Mouse (Mus musculus) monocyte, adult 5-6 weeks (primary cell): ENCODE data around the gene Ncor2. TPM values are rescaled to one million over a fixed set of nuclear protein-coding genes. Genes with fewer than 3 reads are reported as not detected.

Experiments
- ATAC-seq: fragments of 153-309, 156-312 bp; replicated peaks from 2 replicates; pipeline ENCODE4 v1.8.0; 2017; ENCODE audit warnings: mild to moderate bottlenecking; ENCODE audit not compliant: low TSS enrichment, insufficient number of reproducible peaks, severe bottlenecking, poor library complexity, low FRiP score
- total RNA-seq: library from RNA; stranded (forward); fragments of 200-1000, 200-491, 200-594 nt; gene quantifications from 3 replicates; pipeline ENCODE4 v1.2.3, GENCODE M21; 2017

Gene Ncor2
- total RNA-seq, 1 experiment from 2014 or later = 14.4 TPM

DNA sequence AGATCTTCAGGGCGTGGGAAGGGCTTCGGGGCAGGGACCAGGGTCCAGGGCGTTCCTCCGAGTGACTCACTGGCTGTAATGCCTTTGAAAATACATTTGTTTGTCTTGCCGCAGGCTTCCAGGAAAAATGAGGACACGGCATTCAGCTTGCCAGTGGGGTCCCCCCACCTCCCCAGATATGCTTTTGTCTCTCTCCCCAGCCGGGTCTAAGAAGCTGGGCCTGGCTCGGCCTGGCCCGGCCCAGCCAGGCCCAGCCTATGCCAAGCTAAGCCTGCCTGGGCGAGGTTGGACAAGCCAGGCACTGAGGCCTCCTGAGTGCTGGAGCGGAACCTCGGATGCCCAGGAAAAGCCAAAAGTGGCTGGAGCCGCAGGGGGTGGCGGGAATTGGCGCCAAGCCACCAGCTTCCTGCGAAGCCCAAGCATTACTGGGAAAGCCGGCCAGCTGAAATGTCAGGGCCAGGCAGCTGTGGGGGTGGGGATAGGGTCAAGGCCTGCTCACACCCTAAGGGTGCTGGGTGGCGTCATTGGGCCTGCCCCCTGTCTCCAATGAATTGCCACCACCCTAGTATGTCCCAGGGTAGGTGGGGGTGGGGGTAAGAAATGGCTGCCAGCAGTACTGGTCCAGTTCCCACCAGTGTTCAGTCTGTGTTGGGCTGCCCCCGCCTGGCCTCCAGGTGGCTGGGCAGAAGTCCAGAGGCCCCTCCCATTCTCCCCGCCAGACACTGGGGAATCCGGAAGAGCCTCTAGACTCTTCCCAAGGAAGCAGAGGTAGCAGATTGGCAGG lies 97.5 kb downstream of the Ncor2 start:
- no peak for ATAC-seq

DNA sequence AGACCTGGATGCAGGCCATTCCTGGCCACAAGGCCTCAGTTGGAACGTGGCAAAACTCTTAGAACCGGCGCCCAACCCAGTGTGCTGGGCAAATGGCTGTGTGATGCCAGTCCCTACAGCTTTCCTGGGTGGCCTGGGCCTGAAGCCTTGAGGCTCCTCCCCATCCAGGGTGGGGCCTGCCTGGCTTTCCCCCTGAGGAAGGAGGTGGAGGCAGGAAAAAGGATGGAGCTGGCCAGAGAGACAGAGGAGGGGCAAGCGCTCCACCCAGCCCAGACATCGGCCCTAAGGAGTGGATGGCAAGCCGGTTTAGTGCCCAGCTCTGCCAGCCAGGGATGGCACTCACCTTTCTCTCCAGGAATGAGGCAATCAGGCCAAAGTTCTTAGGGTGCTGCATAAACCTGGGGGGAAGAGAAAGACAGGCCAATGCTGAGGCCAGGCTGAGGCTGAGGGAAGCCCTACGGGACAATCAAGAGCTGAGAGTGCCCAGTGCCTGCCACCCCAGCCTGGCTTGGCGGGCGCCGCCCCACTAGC lies 98.2 kb downstream of the Ncor2 start:
- ATAC-seq = no peak

DNA sequence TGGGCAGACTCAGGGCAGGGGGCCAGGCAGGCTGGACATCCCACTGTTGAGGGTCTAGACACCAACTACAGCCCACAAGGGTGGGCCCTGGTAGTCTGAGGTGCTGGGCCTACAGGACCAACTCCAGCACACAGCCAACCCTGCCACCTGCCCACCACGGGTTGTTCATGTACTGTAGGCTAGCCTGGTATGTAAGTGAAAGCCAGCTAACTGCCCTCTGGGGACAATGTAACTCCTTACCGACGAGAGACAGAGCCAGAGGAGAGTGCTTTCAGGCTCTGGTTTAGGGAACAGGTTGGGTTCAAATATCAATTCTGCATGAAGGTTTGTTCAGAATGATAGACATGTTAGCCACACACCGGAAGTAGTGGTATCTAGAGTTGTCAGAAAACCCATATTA lies 98.7 kb downstream of the Ncor2 start:
- no peak for ATAC-seq

DNA sequence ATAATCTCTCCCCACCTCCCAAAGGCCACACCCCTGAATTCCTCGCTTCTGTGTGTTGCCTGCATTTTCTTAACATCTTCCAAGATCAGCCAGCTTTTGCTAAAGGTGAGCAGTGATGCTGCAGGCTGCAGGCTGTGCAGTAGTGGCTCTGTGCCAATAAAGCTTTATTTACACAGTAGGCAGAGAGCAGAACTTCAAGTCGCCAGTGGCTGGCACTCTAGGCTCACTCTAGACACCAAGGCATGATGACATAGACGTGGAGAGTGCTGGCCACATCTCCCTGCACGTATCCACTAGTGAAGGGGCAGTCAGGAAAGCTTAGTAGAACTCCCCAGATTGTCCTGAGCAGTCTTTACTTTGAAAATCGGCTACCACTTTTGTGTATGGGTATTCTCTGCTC lies 100.8 kb downstream of the Ncor2 start:
- ATAC-seq = no peak

DNA sequence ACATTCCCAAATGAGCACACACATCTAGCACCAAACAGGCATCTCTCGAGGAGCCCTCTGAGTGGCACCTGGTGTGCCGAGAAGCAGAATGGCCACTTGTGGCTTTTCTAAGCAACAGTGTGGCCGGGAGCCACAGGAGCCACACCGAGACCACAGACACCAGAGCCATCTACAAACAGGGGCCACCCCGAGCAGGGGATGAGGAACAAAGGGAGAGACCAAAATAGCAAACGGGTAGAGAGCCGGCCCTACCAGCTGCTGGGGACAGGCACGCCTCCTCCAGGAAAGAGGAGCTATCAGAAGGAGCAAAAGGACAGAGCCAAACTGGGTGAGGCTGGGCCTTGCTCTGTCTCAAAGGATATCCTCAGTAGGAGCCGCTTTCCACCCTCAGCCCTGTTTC lies 102.8 kb downstream of the Ncor2 start:
- ATAC-seq = no peak

DNA sequence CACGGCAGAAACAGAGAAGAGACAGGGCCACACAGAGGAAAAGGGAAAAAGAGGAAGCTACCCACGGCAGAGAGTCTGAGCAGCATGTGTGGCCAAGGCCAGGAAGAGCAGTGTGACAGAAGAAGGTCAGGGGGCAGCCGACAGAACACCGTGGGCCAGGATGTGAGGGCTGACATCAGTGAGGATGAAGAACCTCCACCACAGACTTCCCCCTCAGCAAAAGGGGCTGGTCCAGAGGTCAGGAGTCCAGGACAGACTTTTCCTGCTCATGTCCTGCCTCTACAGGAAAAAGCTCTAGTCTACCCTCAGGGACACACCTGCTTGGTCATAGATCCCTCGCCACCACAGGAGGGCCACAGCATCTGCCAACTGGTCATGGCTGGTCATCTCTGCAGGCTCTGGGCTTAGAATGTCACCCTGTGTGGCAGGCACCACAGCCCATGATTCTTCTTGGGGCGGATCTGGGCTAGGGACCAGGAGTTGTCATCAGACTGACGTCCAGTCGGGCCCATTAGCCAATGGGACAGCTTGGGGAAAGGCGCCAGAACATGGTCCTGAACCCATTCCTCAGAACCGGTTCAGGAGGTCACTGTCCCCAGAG lies 104.3 kb downstream of the Ncor2 start:
- ATAC-seq = peak; percentile 57

DNA sequence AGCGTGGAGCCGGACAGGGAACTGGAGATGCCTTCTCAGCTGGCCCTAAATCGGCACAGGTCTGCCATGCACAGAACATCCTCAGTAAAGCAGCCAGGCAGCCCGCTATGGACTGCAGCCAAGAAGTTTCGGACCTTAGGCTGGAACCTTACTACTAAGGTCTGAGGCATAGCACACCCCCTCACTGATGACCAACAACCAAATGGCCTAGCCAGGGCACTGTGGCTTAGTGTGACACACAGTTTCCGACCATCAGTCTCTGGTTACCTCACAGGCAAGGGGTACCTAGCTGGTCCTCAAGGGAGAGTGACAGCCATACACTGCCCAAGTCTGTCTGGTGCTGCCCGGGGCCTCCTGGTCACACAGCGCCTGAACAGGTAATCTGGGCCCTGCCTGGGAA lies 105.1 kb downstream of the Ncor2 start:
- no peak for ATAC-seq

DNA sequence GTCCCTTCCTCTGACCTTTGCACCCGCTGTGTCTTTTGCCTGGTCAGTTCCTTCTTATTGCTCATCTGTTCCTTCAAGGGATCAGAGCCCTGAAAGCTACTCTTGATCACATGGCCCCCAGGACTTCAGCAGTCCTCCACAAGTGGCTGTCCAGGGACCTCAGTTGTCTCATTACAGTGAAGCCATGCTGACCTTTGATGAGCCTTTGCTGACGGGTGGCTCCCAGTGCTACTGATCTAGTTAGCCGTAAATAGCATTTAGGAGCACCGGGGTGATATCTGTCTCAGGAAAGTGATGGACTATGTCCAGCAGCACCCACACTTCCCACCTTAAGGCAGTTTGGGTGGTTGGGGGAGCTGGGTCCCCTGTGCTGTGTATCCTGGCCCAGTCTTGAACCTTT lies 105.7 kb downstream of the Ncor2 start:
- ATAC-seq = no peak

DNA sequence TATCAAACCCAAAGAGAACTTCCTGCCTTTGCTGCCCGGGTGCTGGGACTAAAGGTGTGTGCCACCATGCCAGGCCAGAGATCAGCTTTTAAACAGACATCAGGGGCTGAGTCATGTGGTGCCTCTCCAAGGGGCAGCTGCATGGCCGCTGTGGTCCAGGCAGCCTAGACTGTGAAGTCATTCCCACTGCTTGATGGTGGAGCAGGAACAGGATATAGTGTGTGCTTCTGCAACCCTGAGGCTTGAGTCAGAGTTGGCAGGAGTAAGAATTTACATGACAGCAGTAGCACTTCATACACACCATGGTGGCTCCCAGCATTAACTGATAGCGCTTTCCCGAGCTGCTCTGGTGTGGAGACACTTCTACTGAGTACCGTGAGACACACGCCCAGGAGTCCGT lies 106.6 kb downstream of the Ncor2 start:
- ATAC-seq = no peak

DNA sequence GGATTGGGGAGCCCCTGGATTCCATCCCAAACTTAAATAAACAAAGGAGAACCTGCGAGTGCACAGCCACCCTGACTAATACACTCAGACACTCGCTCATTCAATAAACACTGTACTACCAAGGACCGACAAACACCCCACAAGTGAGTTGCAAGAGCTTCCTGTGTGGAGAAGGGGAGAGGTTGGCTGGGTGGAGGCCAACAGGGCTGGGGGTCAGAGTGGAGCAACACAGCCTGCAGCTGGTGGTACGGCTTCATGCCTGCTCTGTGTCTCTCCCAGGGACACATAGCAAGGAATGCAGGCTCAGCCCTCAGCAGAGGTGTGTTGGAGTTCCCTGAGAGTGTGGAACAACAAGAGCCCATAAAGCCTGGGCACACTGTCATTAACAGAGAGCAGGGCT lies 107.1 kb downstream of the Ncor2 start:
- no peak for ATAC-seq

DNA sequence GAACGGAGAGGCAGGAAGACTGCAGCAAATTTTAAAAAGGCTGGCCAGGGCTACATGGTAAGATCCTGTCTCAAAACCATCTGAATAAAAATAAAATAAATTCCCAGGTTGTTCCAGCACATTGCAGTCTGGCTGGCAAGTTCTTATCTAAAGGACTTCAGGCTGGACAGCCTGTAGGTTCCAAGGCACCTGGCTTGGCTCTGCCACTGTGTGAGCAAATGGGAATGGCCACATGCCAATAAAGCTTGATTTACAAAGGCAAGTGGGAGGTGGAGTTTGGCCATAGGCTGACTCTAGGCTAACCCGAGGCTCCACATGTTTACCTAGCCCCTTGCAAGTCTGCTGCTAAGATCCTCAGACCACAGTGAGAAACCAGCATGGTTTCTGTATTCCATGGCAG lies 108.6 kb downstream of the Ncor2 start:
- no peak for ATAC-seq

DNA sequence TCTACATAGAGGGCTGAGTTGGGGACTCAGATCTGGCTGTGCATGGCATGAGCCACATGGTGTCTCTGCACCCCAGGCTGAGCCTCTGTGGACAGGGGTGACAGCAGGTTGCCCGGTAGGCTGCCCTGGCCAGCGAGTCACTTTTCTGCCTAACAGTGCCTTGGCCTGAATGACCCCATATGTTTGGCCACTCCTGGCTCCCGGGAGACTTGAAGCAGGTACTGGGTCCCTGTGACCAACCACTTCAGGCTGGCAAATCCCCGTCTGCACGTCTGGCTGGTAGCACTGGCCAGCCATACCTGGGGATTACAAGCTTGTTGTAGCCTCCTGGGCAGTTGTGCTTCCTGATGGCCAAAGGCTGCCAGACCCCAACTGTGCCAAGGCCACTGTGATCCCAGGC lies 109.1 kb downstream of the Ncor2 start:
- ATAC-seq = no peak

DNA sequence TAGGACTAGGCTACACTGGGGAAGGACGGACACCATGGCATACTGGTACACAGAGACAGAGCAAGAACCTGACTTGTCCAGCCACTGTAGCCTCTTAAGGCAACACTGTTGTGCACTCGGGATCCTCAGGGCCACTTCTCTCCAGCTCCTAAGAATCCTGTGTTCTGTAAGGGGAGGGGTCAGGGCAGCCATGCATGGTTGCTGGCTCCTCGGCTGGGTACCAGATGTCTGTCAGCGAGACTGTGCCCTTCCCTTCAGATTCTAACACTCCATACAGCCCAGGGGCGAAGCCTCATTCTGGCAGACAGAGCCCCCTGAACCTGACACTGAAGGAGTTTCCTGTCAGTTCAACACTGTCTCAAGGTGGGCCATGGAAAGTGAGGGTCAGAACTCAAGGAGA lies 109.6 kb downstream of the Ncor2 start:
- no peak for ATAC-seq

DNA sequence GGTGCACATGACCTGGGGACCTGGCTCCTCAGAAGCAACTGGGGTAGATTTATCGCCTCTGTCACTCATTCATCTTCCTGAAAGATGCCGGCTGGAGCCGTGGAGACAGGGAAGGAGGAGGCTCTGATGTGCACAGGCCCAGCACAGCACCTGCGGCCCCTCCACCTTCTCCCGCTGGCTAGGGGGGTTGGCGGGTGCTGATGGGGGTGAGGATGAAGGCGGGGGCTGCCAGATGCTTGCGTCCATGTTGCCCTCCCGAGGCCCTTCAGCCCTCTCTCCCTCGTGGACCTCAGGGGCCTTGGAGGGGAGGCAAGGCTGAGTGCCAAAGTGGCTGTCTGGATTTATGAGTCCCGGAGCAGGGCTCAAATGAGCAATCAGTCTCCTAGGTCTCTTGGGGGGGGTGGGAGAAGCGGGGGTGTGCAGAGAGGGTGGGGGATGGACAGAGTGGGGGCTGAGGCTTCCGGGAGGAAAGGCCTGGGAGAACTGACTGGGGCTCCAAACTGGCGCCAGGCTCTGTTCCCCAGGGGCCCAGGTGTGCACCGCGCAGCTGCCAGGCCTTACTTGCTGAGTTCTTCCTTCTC lies 110.6 kb downstream of the Ncor2 start:
- no peak for ATAC-seq

DNA sequence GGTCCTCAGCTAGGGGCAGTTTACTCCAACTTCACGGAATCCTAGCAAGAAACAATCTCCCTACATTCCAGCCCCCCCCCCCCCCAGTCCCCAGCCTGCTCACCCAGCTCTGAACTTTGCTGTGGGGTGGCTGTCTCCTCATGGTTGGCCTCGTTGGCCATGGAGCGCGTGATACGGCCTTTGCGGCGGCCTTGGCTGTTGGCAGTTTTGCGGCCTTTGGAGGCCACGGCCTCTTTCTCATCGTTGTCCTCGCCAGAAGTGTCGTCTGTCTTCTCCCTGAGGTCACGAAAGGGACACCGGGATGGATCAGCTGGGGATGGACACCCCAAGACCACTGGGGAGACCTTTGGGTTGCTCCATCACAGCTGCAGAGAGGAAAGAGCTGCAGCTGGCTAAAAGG lies 111.3 kb downstream of the Ncor2 start:
- no peak for ATAC-seq

DNA sequence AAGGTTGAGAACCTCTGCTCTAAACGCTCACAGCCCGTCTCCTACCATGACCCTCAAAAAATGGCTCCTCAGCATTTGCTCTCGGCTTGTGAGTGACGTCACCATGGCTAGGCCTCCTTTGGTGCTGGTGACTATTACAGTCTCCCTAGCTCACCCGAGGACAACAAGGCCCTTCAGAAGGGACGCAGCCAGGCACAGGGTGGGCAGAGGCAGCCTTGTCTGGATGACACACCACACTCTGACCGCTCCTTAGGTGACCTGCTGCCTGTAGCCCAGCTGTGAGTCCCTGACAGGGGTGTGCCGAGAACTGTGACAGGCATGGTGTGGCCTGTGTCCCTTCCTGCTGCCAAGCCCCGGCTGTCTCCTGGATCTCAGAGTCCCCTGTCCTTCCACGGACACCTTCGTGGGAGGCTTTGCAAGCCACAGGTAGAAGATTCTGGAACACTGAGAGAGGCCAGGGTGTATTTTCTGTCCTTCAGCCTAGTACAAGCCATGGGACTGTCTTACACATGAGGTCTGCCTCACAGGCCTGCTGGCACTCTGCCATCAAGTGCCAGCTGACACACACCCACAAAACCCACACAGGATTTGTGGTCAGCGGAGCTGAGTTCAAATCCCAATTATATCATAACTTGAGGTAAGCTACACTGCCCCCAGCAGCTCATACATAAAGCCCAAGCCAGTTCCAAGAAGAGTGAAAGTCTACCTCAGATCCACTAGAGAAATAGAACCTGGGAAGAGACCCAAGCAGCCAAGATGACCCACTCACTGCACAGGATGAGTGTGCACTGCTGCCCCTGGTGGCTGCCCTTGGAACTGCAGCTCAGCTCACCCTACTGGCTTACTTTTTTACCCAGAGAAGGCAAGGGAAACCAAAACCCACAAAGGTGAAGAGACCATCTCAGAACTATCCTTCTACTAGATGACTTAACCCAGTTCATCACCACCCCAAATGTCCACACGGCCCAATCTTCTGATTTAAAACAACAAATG lies 112.2 kb downstream of the Ncor2 start:
- ATAC-seq = peak; percentile 68

DNA sequence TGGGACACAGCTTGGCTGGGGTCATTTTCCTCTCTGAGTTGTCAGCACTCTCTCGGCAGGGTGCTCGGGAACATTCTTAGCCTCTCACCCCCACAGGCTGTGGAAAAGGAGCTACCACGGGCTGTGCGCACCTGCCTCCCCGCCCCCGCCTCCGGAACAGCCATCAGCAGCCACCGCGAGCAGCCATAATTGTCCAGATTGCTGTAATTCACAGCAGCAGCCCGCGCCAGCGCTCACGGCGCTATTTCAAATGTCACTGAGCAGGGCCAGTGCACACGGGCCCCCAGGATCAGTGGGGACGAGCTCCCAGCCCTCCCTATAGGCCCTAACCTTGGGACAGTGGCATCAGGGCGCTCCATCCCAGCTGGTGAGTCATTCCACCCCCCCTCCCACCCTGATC lies 116.0 kb downstream of the Ncor2 start:
- no peak for ATAC-seq

DNA sequence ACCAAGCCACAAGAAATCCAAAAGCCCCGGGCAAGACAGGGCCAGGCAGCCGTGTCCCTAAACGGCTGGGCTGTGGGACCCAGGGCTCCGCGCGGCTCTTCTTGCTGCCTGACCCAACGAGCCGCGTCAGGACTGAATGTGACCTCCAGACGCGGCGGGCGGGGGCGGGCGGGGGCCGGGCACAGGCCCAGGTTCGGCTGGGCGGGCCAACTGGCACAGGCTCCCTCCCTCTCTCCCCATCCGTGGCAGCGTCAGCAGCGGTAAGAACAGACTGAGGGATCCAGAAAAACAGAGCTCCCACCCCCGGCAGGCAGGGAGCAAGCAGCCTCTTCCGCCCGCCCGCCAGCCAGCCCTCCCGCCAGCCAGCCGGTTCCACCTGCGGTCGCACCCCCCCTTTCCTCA lies 120.8 kb downstream of the Ncor2 start:
- ATAC-seq = no peak
